Mouse (Mus musculus): ENCODE data around the gene Hormad2. TPM values are rescaled to one million over a fixed set of nuclear protein-coding genes. Genes with fewer than 3 reads are reported as not detected.
A peak's percentile ranks its signal among the peaks of the same experiment; 100 is the strongest.

The Hormad2 gene
- polyA plus RNA-seq, 1 experiment from 2014 or later = not detected

DNA sequence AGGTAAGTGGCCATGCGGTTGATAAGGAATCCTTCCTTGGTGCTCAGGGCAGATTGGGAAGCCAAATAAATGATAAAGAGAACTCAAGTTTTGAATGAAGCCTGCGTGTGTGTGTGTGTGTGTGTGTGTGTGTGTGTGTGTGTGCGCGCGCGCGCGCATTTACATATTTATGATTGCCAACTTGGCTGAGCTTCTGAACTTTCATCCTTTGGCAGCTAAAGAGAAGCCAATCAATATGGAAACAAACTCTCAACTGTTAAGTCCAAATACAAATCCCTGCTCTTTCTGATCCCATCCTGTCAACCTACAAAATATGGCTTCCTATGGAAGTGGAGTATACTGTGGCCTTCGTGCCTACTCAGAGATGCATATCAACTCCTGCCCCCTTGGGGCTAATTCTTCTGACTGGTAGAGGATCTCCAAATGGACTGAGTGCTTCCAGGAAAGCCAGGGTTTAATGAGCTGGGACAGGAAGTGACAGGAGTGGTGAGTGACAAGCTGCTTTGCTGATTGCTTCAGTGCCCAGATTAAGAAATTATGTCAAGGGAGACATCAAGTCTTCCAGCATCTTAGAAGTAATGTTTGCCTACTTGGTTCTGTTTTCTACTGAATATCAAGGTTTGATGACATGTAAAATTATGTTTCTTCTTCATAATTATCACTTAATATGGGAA, 5.4 kb upstream of the Hormad2 start:
- ATAC-seq = no peak
- ChIA-PET CTCF (no interaction called here), POLR2A (interaction anchor here (0.8 kb wide), 1 partner anchor 72 kb away, joined by 3 read pairs; no protein-coding TSS in a partner anchor)
- in situ Hi-C loops (cut with MboI; ENCODE audit: low pct_unique_long_range_greater_than_20kb) = no loop called here
- no peak for DNase-seq (ENCODE audit: low read depth, low spot score)
- TF ChIP-seq CTCF (IDR thresholded peaks at IDR 0.05) = no peak
- H3K27me3 ChIP-seq = no peaks in the 10 kb centered on the region

DNA sequence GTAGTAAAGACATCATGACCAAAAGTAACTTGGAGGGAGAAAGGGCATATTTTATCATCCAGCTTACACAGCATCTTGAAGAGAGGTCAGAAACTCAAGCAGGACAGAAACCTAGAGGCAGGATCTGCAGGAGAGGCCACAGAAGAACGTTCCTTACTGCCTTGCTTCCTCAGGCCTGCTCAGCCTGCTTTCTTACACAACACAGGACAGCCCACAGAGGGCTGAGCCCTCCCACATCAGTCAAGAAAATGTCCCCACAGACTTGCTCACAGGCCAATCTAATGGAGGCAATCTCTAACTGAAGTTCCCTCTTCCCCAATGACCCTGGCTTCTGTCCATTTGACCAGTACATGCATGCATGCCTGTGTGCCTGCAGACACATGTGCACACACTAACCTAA, 1.4 kb upstream of the Hormad2 start:
- ChIA-PET POLR2A (no interaction called here), CTCF (no interaction called here)
- DNase-seq (ENCODE audit: low read depth, low spot score) (no peak), ATAC-seq (no peak)
- in situ Hi-C loops (cut with MboI; ENCODE audit: low pct_unique_long_range_greater_than_20kb) = no loop called here
- no peaks in the 10 kb centered on the region for H3K27me3 ChIP-seq
- no peak for TF ChIP-seq CTCF (IDR thresholded peaks at IDR 0.05)

DNA sequence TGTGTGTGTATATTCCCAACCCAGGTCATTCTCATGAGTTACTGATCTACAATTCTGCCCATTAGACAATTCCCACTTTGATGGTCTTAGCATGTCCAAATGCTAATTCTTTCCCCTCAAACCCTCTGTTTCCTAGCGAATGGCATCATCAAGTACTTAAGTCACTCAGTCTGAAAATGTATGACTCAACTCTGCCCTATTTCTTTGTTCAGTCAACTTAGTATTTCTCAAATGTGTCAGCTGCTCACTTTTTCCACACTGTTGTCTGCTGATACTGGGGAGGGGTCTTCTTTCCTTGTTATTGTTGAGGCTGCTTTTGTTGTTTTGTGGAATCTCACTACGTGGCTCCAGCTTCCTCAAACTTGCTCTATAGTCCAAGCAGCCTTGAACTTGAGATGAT, 2.7 kb downstream of the Hormad2 start:
- TF ChIP-seq CTCF (IDR thresholded peaks at IDR 0.05) = no peak
- ChIA-PET POLR2A (interaction anchor here (0.6 to 0.7 kb wide), 2 partner anchors 369 to 515 kb away, joined by 3 to 4 read pairs; no protein-coding TSS in a partner anchor), CTCF (interaction anchor here (1.0 to 3.1 kb wide), 2 partner anchors 9 to 13 kb away, joined by 3 to 9 read pairs; no protein-coding TSS in a partner anchor)
- DNase-seq (ENCODE audit: low read depth, low spot score) = no peak
- H3K27me3 ChIP-seq = no peaks in the 10 kb centered on the region
- no peak for ATAC-seq
- in situ Hi-C loops (cut with MboI; ENCODE audit: low pct_unique_long_range_greater_than_20kb) = loop anchor here (5.0 to 10.0 kb wide), 4 partner anchors 264 to 427 kb away; partner anchors contain the start of genes Rnf215, Uqcr10 and Zmat5

DNA sequence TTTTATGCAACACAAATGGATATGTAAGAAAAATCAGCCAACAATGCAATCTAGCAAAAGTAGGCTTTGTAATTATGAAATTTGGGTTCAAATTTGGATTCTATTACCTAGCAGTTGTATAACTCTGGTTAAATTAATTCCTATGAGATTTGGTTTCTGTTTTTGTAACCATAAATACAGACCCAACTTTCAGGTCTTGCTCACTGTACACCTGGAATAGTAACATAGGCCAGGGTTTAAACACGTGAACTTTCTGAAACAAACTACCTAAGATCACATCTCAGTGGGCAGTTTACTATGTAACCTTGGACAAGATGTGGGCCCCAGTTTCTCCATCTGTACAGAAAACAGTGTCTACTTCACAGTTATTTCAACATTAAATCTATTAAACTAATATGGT, 3.6 kb downstream of the Hormad2 start:
- in situ Hi-C loops (cut with MboI; ENCODE audit: low pct_unique_long_range_greater_than_20kb) = loop anchor here (5.0 to 10.0 kb wide), 4 partner anchors 265 to 427 kb away; partner anchors contain the start of genes Rnf215, Uqcr10 and Zmat5
- H3K27me3 ChIP-seq = no peaks in the 10 kb centered on the region
- ATAC-seq (no peak), DNase-seq (ENCODE audit: low read depth, low spot score) (no peak)
- ChIA-PET CTCF (interaction anchor here (3.1 kb wide), 1 partner anchor 13 kb away, joined by 9 read pairs; no protein-coding TSS in a partner anchor), POLR2A (no interaction called here)
- no peak for TF ChIP-seq CTCF (IDR thresholded peaks at IDR 0.05)

DNA sequence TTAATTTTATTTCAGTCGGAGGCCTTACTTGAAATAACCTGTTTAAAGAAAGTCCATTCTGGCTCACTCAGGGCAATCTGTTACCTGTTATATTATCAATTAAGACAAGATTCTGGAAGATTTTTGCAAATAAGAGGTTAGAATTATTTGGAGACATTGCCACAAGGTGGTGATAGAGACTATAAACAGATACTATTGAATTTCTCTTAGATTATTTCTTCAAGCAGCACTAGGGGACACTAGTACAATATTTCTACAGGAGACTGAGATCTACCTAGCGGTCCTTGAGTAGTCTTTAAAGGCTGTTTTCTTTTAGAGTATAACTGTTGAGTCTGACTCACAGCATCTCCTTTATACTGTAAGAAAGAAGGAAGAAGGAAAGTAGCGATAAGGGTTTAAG, 4.3 kb downstream of the Hormad2 start:
- TF ChIP-seq CTCF (IDR thresholded peaks at IDR 0.05) = peak; percentile 40
- in situ Hi-C loops (cut with MboI; ENCODE audit: low pct_unique_long_range_greater_than_20kb) = loop anchor here (5.0 to 10.0 kb wide), 4 partner anchors 266 to 428 kb away; partner anchors contain the start of genes Rnf215, Uqcr10 and Zmat5
- DNase-seq (ENCODE audit: low read depth, low spot score) (no peak), ATAC-seq (no peak)
- CTCF ChIA-PET = interaction anchor here (3.1 kb wide), 1 partner anchor 14 kb away, joined by 9 read pairs; no protein-coding TSS in a partner anchor
- no peaks in the 10 kb centered on the region for H3K27me3 ChIP-seq
- POLR2A ChIA-PET = no interaction called here

DNA sequence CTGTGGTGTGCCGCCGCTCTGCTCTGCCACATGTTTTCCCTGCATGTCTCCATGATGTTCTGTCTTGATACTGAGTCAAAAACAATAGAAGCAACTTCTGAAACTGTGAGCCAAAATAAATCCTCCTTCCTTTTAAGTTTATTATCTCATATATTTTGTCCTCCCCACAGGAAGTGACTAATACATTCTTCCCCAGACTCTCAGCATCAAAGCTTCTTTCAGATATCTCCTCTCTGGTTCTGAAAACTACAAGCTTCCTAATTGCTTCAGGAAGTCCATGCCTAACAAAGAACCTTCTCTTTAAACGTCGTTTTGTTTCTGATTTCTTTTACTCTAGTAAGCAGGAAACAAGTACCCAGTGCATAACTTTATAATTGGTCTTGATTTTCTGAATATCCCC, 6.4 kb downstream of the Hormad2 start:
- no peak for ATAC-seq
- no peak for TF ChIP-seq CTCF (IDR thresholded peaks at IDR 0.05)
- CTCF ChIA-PET = interaction anchor here (2.3 kb wide), 1 partner anchor 176 kb away, joined by 4 read pairs; no protein-coding TSS in a partner anchor
- no peak for DNase-seq (ENCODE audit: low read depth, low spot score)
- POLR2A ChIA-PET = no interaction called here
- in situ Hi-C loops (cut with MboI; ENCODE audit: low pct_unique_long_range_greater_than_20kb) = loop anchor here (10.0 kb wide), 2 partner anchors 300 to 430 kb away; partner anchors contain the start of gene Rnf215
- H3K27me3 ChIP-seq = no peaks in the 10 kb centered on the region

DNA sequence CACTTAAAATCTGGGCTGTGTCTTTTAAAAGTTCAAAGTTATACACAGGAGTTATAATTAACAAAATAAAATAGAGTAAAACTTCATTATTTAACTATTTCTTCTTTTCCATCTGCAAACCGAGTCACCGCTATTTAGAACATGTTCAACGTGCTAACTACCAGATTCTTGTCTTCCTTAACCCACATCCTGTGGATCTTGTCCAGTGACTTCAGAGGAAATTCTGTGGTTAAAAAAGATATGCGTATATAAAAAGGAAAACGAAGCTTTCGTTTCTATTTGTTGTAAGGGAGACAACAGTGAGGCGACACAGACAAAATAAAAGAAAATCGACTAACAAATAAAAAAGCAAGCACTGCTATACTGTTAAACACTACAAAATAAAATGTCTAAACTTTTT, 17.1 kb downstream of the Hormad2 start:
- ChIA-PET CTCF (interaction anchor here (1.4 to 5.9 kb wide), 2 partner anchors 8 to 165 kb away, joined by 3 to 65 read pairs; partner anchors contain the start of gene Lif), POLR2A (no interaction called here)
- no peak for TF ChIP-seq CTCF (IDR thresholded peaks at IDR 0.05)
- ATAC-seq = no peak
- in situ Hi-C loops (cut with MboI; ENCODE audit: low pct_unique_long_range_greater_than_20kb) = loop anchor here (5.0 kb wide), 1 partner anchor 167 kb away; the partner anchor contains the start of gene Lif
- DNase-seq (ENCODE audit: low read depth, low spot score) = no peak
- peaks cover 3% of the 10 kb centered on the region for H3K27me3 ChIP-seq

DNA sequence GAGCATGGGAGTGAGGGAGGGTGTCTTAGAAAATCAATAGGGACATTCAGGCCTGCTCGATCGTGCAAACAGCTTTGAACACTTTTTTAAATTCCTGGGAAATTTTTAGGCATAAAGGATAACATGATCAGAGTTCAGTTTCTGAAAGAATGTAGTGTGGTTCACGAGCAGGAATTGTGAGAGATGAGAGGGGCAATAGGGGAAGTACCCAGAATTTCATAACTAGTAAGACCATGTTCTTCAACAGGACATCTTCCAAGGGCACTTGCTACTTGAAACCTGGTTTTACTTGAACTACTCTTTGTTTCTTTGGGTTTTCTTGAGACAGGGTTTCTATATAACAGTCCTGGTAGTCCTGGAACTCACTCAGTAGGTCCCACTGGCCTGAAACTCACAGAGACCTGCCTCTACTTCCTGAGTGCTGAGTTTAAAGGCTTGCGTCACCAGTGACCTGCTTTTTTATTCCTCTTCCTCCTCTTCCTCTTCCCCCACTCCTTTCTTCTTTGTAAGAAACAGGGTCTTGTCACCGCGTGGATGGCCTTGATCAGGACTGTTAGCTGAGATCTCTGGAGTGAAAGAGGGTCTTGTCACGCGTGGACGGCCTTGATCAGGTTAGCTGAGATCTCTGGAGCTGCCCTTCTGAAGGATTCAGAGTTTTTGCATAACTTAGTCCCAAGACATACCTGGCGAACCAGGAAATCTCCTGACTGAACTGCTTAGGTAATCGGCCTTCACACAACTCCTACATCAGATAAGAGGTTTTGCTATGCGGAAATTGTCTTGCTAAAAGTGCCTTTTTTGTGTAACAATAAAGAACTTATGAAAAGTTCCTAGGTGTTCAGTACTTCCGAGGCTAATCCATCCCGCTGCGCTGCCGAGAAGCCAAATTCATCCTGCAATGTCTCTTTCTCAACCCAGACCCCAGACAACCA, 18.1 kb downstream of the Hormad2 start:
- POLR2A ChIA-PET = no interaction called here
- no peak for TF ChIP-seq CTCF (IDR thresholded peaks at IDR 0.05)
- ATAC-seq = no peak

DNA sequence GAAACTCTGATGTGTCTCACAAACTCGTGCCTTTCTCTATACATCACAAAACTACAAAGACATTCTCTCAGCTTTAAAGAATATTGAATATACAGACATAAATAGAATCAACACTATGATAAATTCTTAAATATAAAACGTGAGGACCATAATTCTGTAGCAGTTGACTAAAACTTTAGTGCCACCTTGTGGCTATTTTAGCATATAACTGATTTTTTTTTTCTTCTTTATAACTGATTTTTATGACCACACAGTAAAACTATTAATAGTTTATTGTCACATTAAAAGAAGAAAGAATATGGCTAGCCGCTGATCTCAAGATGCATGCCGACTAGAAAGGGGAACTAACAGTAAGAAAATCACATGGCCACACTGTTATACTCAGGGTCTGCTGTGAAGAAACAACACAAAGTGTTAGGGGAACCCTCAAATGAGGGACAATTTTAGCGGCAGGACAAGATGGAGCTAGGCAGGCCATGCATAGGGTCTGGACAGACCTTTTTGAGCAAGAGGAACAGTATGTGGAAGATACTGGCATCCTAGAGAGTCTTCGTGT, 18.9 kb downstream of the Hormad2 start:
- DNase-seq (ENCODE audit: low read depth, low spot score) (no peak), ATAC-seq (no peak)
- H3K27me3 ChIP-seq = peaks cover 3% of the 10 kb centered on the region
- peak; percentile 47 for TF ChIP-seq CTCF (IDR thresholded peaks at IDR 0.05)
- CTCF ChIA-PET = interaction anchor here (0.6 to 5.9 kb wide), 5 partner anchors 21 to 202 kb away, joined by 3 to 65 read pairs (median 3); partner anchors contain the start of gene Lif
- POLR2A ChIA-PET = no interaction called here
- in situ Hi-C loops (cut with MboI; ENCODE audit: low pct_unique_long_range_greater_than_20kb) = loop anchor here (5.0 kb wide), 1 partner anchor 165 kb away; the partner anchor contains the start of gene Lif

More for the DNA sequence above, 18.1 kb downstream of the Hormad2 start:
- in situ Hi-C loops (cut with MboI; ENCODE audit: low pct_unique_long_range_greater_than_20kb) = loop anchor here (5.0 kb wide), 1 partner anchor 165 kb away; the partner anchor contains the start of gene Lif
- H3K27me3 ChIP-seq = peaks cover 3% of the 10 kb centered on the region
- DNase-seq (ENCODE audit: low read depth, low spot score) = no peak
- CTCF ChIA-PET = interaction anchor here (0.6 to 5.9 kb wide), 4 partner anchors 7 to 203 kb away, joined by 3 to 65 read pairs (median 4); partner anchors contain the start of gene Lif

DNA sequence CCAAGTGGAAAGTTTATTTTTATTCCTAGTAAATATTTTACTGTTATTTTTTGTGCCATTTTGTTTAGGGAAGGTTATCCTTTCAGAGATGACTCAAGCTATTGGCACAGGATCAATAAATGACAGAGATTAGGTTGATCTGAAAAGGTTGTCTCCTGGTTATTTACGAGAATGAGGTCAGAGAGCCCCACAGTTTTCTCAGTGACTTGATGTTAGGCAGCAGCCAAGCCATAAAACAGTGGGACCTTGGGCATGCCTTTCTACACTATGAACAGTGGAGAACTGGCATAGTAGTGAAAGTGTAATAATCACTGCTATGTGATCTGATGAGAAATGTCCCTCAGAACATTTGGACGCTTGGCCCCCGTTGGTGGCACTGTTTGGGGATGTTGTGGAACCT, 22.9 kb downstream of the Hormad2 start:
- ChIA-PET POLR2A (no interaction called here), CTCF (interaction anchor here (1.5 kb wide), 1 partner anchor 159 kb away, joined by 5 read pairs; no protein-coding TSS in a partner anchor)
- no peak for ATAC-seq
- in situ Hi-C loops (cut with MboI; ENCODE audit: low pct_unique_long_range_greater_than_20kb) = no loop called here
- no peak for DNase-seq (ENCODE audit: low read depth, low spot score)
- no peak for TF ChIP-seq CTCF (IDR thresholded peaks at IDR 0.05)
- H3K27me3 ChIP-seq = no peaks in the 10 kb centered on the region
